Mouse (Mus musculus) retina, postnatal 7 days (tissue): Measurements from ENCODE around the gene Gemin2.
"Not testable (repeated sequence)": the region's sequence is repeated elsewhere in the genome, so short reads cannot be mapped to it uniquely, and the experiment has no call there.

Source experiments
- DNase-seq: peaks from one replicate; pipeline ENCODE4 v3.0.0-alpha.2; 2012; ENCODE audit warnings: low read depth, low spot score

Gene Gemin2

DNA sequence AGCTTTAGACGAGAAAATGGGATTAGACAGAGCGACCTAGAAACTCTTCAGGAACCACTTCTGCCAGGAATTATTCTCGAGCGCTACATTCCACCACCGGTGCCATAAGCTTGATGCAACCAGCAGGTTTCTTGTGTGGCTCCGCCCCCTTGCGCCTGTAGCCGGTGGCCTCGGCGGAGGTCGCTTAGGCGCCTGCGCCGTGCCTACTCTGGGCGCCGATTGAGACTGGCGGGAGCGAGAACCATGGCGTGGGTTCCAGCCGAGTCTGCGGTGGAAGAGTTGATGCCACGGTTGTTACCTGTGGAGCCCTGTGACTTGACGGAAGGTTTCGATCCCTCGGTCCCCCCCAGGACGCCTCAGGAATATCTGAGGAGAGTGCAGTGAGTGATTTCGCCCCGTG lies at the start of gene Gemin2:
Gene Gemin2 (plus strand): TSS at position 160 of the 400 bp plus-strand sequence.
- DNase-seq = peak; percentile 80

DNA sequence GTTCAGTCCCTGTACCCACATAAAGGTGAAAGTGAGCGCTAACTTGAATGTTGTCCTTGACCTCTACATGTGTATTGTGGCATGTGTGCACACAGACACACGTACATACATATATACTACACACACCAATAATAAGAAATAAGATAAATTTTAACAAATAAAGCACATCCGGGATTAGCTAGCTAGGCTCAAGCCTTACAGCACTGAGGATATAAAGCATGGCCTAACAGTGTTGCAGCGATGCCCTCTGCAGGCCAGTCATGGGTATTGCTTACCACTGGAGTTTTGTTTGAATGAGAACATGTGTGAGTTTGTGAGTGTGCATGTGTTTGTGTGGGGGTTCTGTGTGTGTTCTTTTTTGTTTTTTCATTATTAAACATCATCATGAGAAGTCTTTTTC lies 48.6 kb upstream of the Gemin2 start:
- DNase-seq = peak; percentile 13

DNA sequence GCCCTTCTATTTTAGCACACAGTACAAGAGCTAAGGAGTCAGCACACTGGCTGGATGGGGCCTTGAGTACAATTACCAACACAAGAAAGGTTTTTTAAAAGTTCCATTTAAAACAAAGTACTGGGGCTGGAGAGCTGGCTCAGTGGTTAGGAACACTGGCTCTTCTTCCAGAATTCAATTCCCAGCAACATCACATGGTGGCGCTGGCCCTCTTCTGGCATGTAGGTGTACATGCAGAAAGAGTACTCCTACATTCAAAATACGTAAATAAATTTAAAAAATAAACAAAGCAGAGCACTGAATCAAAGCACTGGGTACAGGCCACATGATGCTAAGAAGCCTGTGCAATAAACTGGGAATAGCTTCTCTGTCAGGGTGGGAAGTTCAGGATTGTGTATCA lies 36.2 kb upstream of the Gemin2 start:
- no peak for DNase-seq

DNA sequence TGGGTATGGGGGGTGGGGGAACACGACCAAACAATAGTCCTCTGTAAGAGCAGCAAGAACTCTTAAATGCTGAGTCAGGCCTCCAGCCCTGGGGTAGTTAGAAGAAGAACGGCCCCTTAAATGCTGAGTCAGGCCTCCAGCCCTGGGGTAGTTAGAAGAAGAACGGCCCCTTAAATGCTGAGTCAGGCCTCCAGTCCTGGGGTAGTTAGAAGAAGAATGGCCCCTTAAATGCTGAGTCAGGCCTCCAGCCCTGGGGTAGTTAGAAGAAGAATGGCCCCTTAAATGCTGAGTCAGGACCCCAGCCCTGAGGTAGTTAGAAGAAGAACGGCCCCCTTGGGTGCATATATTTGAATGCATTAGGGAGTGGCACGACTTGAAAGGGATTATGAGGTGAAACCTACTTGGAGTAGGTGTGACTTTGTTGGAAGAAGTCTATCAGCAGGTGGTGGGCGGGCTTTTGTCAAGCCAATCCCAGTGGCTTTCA lies 32.0 kb upstream of the Gemin2 start:
- DNase-seq = not testable (repeated sequence)

DNA sequence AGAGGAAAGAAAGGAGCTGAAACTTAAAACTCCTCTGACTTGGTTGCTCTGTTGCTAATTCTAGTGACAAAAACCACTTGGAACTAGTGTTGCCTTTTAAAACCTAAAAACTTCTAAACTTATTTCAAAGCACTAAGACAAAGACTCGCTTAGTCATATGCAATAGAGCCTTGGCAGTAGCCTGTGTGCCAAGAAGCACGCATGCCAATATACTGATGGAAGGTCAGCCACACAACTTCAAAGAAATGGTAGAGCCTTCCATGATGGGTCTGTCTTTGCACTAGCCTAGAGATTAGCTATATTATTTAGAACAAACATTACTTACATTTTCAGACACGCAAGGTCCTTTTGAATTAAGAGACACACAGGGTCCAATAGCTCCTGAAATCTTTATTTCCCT lies 27.4 kb upstream of the Gemin2 start:
- DNase-seq = no peak

DNA sequence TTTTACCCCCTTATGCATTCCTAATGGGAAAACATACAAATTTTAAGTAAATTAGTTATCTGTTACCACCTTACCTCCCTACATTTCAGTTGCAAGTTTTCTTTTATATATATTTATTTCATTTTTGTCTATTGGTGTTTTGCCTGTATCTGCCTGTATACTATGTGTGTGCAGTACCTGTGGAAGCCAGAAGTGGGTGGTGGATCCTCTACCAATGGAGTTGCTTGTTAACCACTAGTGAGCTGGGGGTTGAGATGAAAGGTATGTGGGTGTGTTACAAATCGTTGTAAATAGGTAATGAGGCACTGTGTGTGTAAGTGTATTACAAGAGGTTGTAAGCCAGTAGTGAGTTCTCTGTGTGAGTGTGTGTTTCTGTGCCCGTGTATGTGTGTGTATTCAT lies 2.7 kb upstream of the Gemin2 start:
- DNase-seq = no peak

DNA sequence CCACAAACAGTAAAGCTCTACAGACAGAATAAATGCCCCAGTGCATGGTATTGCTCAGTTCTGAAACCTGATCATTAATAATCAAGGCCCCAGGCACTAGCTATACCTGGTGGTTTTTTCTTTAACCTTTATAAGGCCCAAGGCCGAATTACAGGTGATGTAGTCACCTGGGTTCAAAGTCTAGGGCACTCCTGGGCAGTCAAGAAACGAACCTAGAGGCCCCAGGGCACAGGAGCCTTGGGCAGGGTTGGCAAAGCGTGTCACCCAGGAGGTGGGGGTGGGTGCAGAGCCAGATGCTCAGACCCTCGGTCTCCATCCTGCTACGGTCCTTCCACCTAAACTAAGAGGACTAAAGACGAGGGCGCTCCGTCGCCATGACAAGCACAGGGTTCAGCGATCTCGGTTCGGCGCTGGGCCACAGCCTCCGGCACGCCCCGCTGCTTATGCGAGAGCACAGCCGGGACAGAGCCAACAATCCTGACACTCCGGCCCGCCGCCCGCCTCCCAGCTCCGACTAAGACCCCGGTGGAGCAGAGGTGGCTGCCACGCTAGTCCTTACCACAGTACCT lies 1.8 kb upstream of the Gemin2 start:
- DNase-seq = no peak

DNA sequence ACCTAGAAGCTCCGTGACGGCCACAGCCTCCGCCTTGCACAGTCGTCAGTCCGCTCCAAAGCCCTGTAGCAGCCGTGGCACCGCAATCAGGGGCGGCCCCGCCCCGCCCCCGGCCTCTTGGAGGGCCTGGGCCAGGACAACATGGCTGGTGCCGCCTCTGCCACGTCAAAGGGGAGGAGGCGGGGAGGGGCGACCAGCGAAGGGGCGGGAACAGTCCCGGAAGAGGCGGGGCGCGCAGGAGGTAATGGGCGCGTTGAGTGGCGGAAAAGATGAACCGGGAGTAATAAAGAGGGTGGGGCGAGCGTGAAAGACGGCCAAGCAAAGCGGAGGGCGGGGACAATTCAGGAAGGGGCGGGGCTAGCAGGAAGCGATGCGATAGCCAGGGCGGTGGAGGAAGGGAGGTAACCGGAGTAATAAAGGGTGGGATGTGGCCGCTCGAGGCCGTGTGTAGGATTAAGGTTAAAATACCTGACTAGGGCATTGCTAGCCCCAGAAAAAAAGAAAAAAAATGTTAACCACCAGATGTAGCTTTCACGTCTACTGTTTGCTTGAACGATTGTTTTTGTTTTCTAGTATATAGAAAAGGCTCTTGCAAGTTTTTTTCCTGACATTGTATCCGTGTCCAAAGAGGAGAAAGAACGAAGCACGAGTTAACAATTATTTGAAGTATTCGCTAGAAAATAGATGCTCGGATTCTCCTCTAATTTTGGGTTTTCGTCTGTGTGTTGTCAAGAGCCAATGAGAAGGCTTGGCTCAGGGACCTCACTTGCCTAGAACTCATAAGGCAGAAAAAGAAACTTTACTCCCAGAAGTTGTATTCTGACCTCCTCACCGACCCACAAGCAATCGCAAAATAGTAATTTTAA lies 1.1 kb upstream of the Gemin2 start, which contains the start of gene Sec23a:
Gene Sec23a (minus strand): TSS at position 174 of the 866 bp plus-strand sequence.
- DNase-seq = peak; percentile 95

DNA sequence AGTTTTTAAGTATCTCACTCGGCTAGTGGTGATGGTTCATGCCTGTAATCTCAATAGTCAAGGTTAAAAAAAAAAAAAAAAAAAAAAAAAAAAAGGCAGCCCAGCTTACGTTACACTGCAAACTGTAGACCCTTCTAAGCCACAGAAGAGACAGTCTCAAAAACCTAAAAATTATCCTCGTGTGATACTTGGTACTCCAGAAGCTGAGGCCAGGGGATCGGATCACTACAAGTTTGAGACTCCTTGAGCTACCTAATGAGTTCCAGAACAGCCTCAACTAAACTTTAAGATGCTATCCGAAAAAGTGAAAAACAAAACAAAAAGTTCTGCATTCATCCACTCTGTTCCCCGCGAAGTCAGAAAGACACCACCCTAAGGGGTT lies 492 bp upstream of the Gemin2 start:
- no peak for DNase-seq

DNA sequence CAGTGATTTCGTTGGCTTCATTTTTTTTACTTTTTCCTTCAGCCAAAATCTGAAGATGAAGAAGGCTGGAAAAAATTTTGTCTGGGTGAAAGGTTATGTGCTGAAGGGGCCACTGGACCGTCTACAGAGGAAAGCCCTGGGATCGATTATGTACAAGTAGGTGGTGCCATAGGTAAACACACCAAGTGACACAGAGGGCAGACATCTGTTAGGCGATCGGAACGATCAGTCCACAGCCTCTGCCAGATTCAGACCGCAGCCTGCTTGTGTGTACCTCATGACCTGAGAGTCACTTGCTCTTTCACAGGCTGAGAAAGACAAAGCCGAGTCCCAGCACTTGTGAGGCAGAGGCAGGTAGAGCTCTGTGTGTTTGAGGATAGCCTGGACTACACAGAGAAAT lies 4.8 kb downstream of the Gemin2 start:
- DNase-seq = no peak

DNA sequence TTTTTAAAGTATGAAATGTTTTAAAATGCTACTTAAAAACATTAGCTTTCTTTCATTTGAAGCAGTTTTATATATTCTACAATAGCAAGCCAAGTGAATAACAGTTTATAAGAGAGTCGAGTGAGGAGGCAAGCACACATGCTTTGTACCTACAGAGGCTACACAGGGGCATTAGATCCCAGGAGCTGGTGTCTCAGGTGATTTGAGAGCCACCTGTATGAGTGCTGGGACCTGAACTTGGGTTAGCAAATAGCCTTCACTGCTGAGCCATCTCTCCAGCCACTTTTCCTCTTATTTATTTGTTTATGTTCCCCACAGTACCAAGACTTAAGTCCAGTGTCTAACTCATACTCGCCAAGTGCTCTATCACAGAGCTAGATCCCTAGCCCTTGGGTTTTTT lies 6.7 kb downstream of the Gemin2 start:
- DNase-seq = no peak

DNA sequence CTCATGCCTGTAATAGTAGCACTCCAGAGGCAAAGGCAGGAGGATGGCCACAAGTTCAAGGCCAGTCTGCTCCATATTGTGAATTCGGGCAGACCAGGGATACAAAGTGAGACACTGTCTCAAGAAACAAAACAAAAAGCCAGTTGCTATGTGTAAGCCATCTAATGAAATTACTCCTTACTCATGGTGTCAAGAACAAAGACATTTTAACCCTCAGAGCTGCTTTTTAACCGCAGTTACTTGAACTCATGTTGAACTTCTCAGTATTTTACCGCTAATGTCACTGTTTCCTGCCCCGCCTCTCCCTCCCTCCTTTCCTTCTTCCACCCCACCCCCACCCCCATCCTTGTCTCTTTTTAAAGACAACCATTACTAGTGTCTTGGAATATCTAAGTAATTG lies 8.1 kb downstream of the Gemin2 start:
- no peak for DNase-seq

DNA sequence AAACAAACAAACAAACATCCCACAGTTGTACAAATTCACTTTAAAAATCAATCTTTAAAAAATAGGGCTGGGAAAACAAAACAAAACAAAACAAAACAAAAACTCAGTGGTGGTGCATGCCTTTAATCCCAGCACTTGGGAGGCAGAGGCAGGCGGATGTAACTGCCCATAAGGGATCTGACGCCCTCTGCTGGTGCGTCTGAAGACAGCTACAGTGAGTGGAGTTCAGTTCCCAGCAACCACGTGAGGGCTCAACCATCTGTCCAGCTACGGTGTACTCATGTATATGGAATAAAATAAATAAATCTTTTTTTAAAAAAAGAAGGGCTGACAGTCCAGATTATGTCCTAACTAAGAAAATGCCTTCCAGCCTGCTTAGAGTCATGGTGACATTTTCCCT lies 18.9 kb downstream of the Gemin2 start:
- DNase-seq = no peak

DNA sequence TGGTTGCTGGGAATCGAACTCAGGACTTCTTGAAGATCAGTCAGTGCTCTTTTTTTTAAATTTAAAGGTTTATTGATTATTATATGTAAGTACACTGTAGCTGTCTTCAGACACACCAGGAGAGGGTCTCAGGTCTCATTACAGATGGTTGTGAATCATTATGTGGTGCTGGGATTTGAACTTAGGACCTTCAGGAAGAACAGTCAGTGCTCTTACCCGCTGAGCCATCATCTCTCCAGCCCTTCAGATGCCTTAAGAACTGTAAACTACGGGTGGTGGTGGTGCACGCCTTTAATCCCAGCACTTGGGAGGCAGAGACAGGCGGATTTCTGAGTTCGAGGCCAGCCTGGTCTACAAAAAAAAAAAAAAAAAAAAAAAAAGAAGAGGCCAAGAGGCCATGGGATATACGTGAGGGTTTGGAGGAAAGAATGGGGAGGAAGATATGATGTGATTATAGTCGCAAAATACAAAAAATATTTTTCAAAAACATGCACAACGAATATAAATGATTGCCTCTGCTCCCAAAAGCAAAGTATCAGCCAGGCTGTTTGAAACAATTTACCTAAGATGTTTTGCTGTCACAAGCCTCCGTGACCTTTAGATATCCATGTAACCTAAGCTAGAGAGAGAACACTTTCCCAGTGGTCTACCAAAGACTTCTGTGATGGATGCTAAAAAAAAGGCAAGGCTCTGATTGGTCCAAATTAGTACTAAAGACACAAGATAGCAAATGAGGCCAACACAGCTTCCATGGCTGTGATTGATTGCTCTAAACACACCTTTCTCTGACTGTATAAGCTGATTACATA lies 26.2 kb downstream of the Gemin2 start:
- DNase-seq = no peak

DNA sequence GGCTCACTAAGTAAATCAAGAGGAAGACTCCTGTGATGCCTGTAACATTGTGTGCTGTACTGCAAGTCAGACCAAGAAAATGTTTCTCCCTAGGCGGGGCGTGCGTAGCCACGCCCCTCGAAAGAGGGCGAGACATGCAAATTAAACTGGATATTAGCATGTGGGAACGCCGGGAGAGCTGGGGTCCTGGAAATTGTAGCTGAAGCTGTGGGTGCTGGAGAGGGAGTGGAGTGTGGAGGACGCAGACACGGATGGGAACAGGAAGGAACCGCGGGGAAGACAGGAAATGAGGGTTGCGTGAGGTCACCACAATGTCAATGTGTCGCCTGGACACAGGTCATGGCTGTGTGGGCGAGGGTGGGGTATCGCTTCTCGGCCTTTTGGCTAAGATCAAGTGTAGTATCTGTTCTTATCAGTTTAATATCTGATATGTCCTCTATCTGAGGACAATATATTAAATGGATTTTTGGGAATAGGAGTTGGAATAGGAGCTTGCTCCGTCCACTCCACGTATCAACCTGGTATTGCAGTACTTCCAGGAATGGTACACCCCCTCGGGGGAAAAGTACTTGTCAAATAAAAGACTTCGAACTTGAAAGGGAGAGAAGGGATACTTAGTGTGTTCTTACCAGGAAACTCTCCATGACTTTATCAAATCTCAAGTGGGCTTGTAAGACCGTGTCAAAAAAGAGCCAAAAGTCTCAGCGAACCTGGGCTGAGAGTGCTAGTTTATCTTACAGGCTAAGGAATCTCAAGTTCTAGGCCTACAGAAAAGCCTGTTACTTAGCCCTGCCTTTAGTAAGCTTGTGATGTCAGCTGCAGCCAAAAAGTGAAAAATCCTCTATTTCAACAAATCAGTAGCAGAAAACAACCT lies 27.0 kb downstream of the Gemin2 start:
- no peak for DNase-seq

DNA sequence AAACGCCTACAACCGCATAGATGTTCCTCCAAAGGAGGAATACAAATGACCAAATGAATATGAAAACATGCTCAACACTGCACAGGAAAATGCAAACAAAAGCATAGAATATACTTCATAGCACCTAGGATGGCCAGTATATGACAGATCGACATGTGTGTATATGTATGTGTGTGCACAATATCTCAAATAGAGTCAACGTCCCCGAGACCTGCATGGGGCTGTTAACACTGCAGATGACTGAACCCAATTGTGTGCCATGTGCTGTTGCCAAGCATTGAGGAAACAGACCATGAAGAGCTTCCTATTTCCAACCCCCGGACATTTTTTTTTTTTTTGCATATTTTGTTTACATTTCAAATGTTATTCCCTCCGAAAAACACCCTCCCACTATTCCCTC lies 27.7 kb downstream of the Gemin2 start:
- no peak for DNase-seq

DNA sequence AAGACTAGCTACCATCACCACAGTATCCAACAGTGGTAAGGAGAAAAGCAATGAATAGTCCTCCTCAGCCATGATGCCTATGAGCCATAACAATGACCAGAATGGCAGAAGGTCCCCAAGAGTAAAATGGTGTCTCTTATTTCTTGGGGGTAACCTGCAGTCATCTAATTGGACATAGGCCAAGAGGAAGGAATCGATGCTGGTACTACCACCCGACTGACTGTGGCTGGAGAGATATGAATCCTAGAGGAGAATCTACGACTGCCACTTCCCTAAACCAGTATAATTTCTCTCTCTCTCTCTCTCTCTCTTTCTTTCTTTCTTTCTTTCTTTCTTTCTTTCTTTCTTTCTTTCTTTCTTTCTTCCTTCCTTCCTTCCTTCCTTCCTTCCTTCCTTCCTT lies 39.3 kb downstream of the Gemin2 start:
- no peak for DNase-seq

DNA sequence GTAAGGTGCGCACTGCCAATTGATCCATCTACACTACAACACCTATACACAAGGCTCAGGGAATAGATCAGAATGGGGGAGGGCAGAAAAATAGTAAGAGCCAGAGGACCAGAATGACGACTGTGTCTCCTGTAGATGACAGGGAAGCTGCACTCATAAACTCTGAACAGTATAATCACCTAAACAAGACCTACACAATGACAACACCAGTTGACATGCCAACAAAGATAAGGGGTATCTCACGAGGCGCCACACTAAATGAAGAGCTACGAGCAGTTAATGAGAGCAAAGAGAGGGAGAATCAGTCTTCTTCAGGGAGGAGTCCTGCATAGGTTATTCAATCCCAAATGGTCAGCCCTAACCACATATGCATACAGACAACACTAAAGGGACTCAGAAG lies 40.0 kb downstream of the Gemin2 start:
- no peak for DNase-seq

DNA sequence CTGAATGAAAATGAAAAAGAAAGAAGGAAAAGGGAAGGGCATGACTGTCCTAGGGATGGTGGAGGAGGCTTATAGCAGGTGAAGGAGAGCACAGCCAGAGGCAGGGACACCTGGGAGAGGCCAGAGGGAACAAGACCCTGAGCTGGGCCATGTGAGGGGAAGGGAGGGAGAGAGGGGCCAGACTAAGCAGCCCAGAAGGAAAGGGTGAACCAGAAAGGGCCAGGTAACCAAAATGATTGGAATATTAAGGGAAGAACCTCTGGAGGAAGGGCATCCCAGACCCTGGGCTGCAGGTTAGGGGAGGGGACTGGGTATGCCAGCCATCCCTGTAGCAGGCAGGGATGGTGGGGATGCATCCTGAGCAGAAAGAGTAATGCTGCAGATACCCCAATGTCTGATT lies 40.8 kb downstream of the Gemin2 start:
- DNase-seq = no peak

DNA sequence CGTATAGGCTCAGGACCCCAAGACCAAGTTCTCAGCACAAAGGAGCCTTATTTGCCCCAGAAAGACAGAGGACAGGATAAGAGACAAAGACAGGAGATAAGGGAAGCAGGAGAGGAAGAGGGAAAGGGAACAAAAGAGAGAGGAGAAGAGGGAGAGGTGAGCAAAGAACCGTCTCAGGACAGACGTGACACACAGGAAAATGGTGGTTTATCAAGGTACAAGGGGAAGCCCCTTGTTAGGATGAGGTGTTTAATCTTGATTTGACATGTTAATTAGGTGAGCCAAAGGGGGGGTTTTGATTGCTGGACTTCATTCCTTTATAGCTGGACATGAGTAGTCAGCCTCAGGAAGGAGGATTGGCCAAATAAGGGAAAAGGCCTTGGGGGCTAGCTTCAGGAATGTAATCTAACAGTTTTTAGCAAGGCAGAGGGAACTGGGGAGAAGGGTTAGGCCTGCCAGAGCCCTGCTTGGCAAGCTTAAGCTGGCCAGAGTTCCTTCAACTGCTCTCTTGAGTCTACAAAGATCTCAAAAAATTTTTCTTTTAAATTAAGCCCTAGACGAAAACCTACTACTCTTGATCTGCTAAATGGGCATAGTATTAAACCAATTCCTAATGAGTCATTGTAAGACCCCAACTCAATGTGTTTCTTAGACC lies 42.1 kb downstream of the Gemin2 start:
- no peak for DNase-seq

DNA sequence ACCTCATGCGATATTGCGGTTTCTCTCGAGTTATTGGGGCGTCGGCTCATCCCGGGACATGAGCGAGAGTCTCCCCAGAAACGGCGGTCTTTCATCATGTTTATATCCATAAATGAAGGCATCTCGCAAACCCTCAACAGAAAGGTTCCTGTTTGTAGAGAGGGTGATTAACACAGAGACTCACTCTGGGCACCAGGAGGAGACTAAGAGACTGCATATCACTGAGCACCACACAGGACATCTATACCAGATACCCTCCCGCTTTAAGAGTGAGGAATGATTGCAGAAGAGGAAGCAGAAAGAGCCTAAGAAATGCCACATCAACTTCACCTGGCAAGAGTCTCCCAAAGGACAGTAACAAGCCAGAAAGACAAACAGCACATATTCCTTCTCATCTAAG lies 43.0 kb downstream of the Gemin2 start:
- no peak for DNase-seq
